Mouse (Mus musculus) kidney, adult 2 months (tissue): ENCODE measurements around the gene Gm5105.

ENCODE experiments used
- CTCF ChIP-seq: fragments of 200-500 bp; conservative IDR thresholded peaks from 2 replicates; pipeline ENCODE4 v1.5.1; 2011; ENCODE audit warnings: low read depth, mild to moderate bottlenecking, control low read depth, low read length, moderate library complexity, mixed read lengths; ENCODE audit not compliant: insufficient read depth, insufficient read length
- POLR2A ChIP-seq: fragments of 200-500 bp; IDR thresholded peaks from one replicate; pipeline ENCODE4 v1.6.1; 2011; ENCODE audit warnings: low read depth, low read length, control low read depth

- TF ChIP-seq POLR2A (no peak), CTCF (no peak)
Observed at GRCm38 (mm10) chr3:138105056-138105455, 37.9 kb upstream of the Gm5105 start.
